8 mouse cellular contexts compared by ENCODE assay signal in genomic region chr5:115731732-115732175, GRCm38 (mm10). TPM values are rescaled to one million over a fixed set of nuclear protein-coding genes. Genes with fewer than 3 reads are reported as not detected.
DNase-seq lines count a peak whose midpoint lies in the region; ATAC-seq and TF ChIP-seq lines count a peak whose summit lies in the region.

No protein-coding gene starts in this region.

- H3K9me3 ChIP-seq in forebrain, embryonic 14.5 days (replicated peaks; ENCODE audit: control insufficient read depth, low read length) = no peaks in the 10 kb centered on the region
- H3K9me3 ChIP-seq in liver, embryonic 13.5 days (replicated peaks) = no peaks in the 10 kb centered on the region
- H3K9me3 ChIP-seq in stomach, embryonic 14.5 days (ENCODE audit: control insufficient read depth, low read depth, low read length) = no peaks in the 10 kb centered on the region

- 2% methylated on average over 52 of the region's 72 CpGs for WGBS in cerebellum, adult 2 months
- 1% methylated on average over 40 of the region's 72 CpGs for WGBS in lung, adult 2 months
- under 1% methylated on average over 27 of the region's 72 CpGs for WGBS in forebrain, embryonic 14.5 days
- under 1% methylated on average over 38 of the region's 72 CpGs for WGBS in liver, embryonic 13.5 days (ENCODE audit: insufficient replicate concordance)
- WGBS in stomach, embryonic 14.5 days = 1% methylated on average over 57 of the region's 72 CpGs

- H3K27me3 ChIP-seq in cerebellum, adult 2 months (ENCODE audit: control insufficient read depth, insufficient read depth, low read length) = no peaks in the 10 kb centered on the region
- peaks cover 3% of the 10 kb centered on the region; the same call in 1 of the 2 replicates for H3K27me3 ChIP-seq in forebrain, embryonic 14.5 days (replicated peaks; ENCODE audit: control insufficient read depth, insufficient read depth, low read length)
- peaks cover 58% of the 10 kb centered on the region for H3K27me3 ChIP-seq in liver, embryonic 13.5 days
- peaks cover 7% of the 10 kb centered on the region for H3K27me3 ChIP-seq in stomach, embryonic 14.5 days (ENCODE audit: control insufficient read depth, insufficient read depth, low read length)

- no peaks in the 10 kb centered on the region for H3K36me3 ChIP-seq in forebrain, embryonic 14.5 days (ENCODE audit: control insufficient read depth, insufficient read depth, low read length)
- no peaks in the 10 kb centered on the region for H3K36me3 ChIP-seq in liver, embryonic 13.5 days
- H3K36me3 ChIP-seq in stomach, embryonic 14.5 days (ENCODE audit: control insufficient read depth, insufficient read depth, low read length) = no peaks in the 10 kb centered on the region

- no peak for TF ChIP-seq CTCF in cerebellum, adult 2 months (IDR thresholded peaks at IDR 0.05; ENCODE audit: borderline replicate concordance, insufficient read depth, low read depth, low read length)
- TF ChIP-seq CTCF in lung, adult 2 months (IDR thresholded peaks at IDR 0.05; ENCODE audit: insufficient read depth, low read length) = no peak

- peak overlapping the region; percentile 63 for H3K4me3 ChIP-seq in cerebellum, adult 2 months (replicated peaks; ENCODE audit: insufficient read depth, low read depth, low read length)
- H3K4me3 ChIP-seq in lung, adult 2 months (replicated peaks; ENCODE audit: extremely low read depth, low read depth, low read length) = peak overlapping the region; percentile 49
- H3K4me3 ChIP-seq in forebrain, embryonic 14.5 days (ENCODE audit: low read depth, low read length) = peak overlapping the region; percentile 64
- peak overlapping the region; percentile 61 for H3K4me3 ChIP-seq in liver, embryonic 13.5 days (replicated peaks)
- peak overlapping the region; percentile 54 for H3K4me3 ChIP-seq in stomach, embryonic 14.5 days (ENCODE audit: low read depth, low read length)

- DNase-seq in cerebellum, adult 2 months = no peak
- DNase-seq in cerebellum, adult 11 months = no peak
- DNase-seq in lung, adult 2 months = no peak
- DNase-seq in lung, adult 18-20 months = no peak
- DNase-seq in forebrain, embryonic 14.5 days (ENCODE audit: low spot score) = peak; percentile 56
- DNase-seq in liver, embryonic 13.5 days = no peak

- TF ChIP-seq POLR2A in cerebellum, adult 2 months (IDR thresholded peaks at IDR 0.05; ENCODE audit: borderline replicate concordance, insufficient read depth, low read length) = no peak
- TF ChIP-seq POLR2A in lung, adult 2 months (IDR thresholded peaks at IDR 0.05; ENCODE audit: borderline replicate concordance, extremely low read depth, low read depth, low read length) = no peak

- H3K4me1 ChIP-seq in cerebellum, adult 2 months (ENCODE audit: control insufficient read depth, insufficient read depth, low read length) = peaks cover 13% of the 10 kb centered on the region; the same call in 1 of the 2 replicates
- H3K4me1 ChIP-seq in lung, adult 2 months (ENCODE audit: control insufficient read depth, insufficient read depth, low read length) = no peaks in the 10 kb centered on the region
- peaks cover 8% of the 10 kb centered on the region; the same call in 1 of the 2 replicates for H3K4me1 ChIP-seq in forebrain, embryonic 14.5 days (ENCODE audit: control insufficient read depth, insufficient read depth, low read length)
- H3K4me1 ChIP-seq in liver, embryonic 13.5 days (replicated peaks) = peaks cover 18% of the 10 kb centered on the region
- peaks cover 5% of the 10 kb centered on the region; the same call in 1 of the 2 replicates for H3K4me1 ChIP-seq in stomach, embryonic 14.5 days (ENCODE audit: control insufficient read depth, insufficient read depth, low read length)

- H3K4me2 ChIP-seq in forebrain, embryonic 14.5 days (ENCODE audit: low read length) = peak overlapping the region; percentile 82
- peak overlapping the region; percentile 86 for H3K4me2 ChIP-seq in liver, embryonic 13.5 days
- H3K4me2 ChIP-seq in stomach, embryonic 14.5 days (replicated peaks; ENCODE audit: low read depth, low read length) = peak overlapping the region; percentile 99

- ATAC-seq in forebrain, embryonic 14.5 days = peak; percentile 3
- no peak for ATAC-seq in liver, embryonic 13.5 days (ENCODE audit: low read depth)
- no peak; the same call in 1 of the 2 replicates for ATAC-seq in stomach, embryonic 14.5 days (ENCODE audit: insufficient number of reproducible peaks, insufficient read depth, low FRiP score, low read depth)
- no peak for ATAC-seq in monocyte, adult 5-6 weeks (replicated peaks; ENCODE audit: insufficient number of reproducible peaks, low FRiP score, low TSS enrichment, poor library complexity, severe bottlenecking)

- peak overlapping the region; percentile 88 for H3K27ac ChIP-seq in cerebellum, adult 2 months (ENCODE audit: insufficient read depth, low read length)
- peak overlapping the region; percentile 94 for H3K27ac ChIP-seq in forebrain, embryonic 14.5 days (ENCODE audit: low read depth, low read length)
- H3K27ac ChIP-seq in liver, embryonic 13.5 days = no peak overlapping the region
- H3K27ac ChIP-seq in stomach, embryonic 14.5 days (ENCODE audit: low read length) = peak overlapping the region; percentile 44; the same call in 1 of the 2 replicates

- peak overlapping the region; percentile 75 for H3K9ac ChIP-seq in forebrain, embryonic 14.5 days (ENCODE audit: low read length)
- H3K9ac ChIP-seq in liver, embryonic 13.5 days = peak overlapping the region; percentile 15; the same call in 1 of the 2 replicates
- H3K9ac ChIP-seq in stomach, embryonic 14.5 days (replicated peaks; ENCODE audit: low read depth, low read length) = no peak overlapping the region

RNA-seq across cellular contexts. Expression of gene Bicdl1, which starts 0.3 kb away (rescaled TPM):
- 121 and 127 TPM in 2 replicates for polyA plus RNA-seq in cerebellum, adult 2 months (2012; rRNA removed)
- 25.9 and 26.2 TPM in 2 replicates for polyA plus RNA-seq in lung, adult 2 months (2012; rRNA removed)
- 16.0 and 21.8 TPM in 2 replicates for polyA plus RNA-seq in forebrain, embryonic 14.5 days (2014; fragmentation: Nextera tagmentation; extraction: Ambion mirVana)
- 1.6 and 2.0 TPM in 2 replicates for polyA plus RNA-seq in liver, embryonic 13.5 days (2015; fragmentation: Nextera tagmentation; extraction: Ambion mirVana)
- polyA plus RNA-seq in stomach, embryonic 14.5 days (2014; fragmentation: Nextera tagmentation; extraction: Ambion mirVana) = 10.4 and 11.6 TPM in 2 replicates
- total RNA-seq in monocyte, adult 5-6 weeks (2017) = 6.0 to 10.2 TPM (median 9.6 TPM) in 3 replicates
